In the genomic region with DNA sequence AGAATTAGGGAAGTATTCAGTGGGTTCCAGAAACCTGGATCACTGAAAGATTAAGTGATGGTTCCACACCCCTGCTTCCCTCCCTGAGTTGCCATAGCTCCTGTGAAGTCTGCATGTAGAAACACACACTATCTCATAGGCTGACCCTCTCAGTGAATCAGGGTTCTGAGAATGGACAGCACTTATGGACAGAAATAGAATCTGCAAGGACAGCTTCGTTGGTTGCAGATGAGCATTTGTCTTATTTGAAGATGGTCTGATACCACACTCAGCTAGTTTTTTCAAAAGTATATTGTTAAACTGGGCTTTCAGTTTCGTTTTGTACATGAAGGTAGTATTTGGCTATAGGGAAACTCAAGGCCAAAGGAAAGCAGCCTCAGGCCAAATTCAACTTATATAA, we compare ENCODE assay signal across 11 mouse cellular contexts. TPM values are rescaled to one million over a fixed set of nuclear protein-coding genes. Genes with fewer than 3 reads are reported as not detected.
DNase-seq lines count a peak whose midpoint lies in the region; ATAC-seq and TF ChIP-seq lines count a peak whose summit lies in the region.
"Had no signal": no experiment of that assay in that cellular context is flagged by ENCODE, and none has a peak within 500 bp of the region (broad histone marks: within the 10 kb centered on the region; RNA-seq: fewer than 3 reads in every experiment).

No protein-coding gene starts in this region.

- no peaks in the 10 kb centered on the region for H3K9me3 ChIP-seq in forebrain, embryonic 14.5 days (replicated peaks; ENCODE audit: control insufficient read depth, low read length)
- no peaks in the 10 kb centered on the region for H3K9me3 ChIP-seq in forebrain, embryonic 12.5 days
- no peaks in the 10 kb centered on the region for H3K9me3 ChIP-seq in lung, embryonic 16.5 days (ENCODE audit: control insufficient read depth, low read length)
- no peaks in the 10 kb centered on the region for H3K9me3 ChIP-seq in lung, postnatal 0 days (ENCODE audit: low read length)
- H3K9me3 ChIP-seq in embryonic facial prominence, embryonic 10.5 days, result no peaks in the 10 kb centered on the region
- no peaks in the 10 kb centered on the region for H3K9me3 ChIP-seq in midbrain, embryonic 16.5 days (replicated peaks; ENCODE audit: control insufficient read depth, low read length, poor library complexity, severe bottlenecking)

- H3K36me3 ChIP-seq in forebrain, embryonic 14.5 days (ENCODE audit: control insufficient read depth, insufficient read depth, low read length), result peaks cover 10% of the 10 kb centered on the region
- H3K36me3 ChIP-seq in forebrain, embryonic 12.5 days (replicated peaks), result peaks cover 8% of the 10 kb centered on the region; the same call in 1 of the 2 replicates
- H3K36me3 ChIP-seq in lung, embryonic 16.5 days (ENCODE audit: control insufficient read depth, insufficient read depth, low read length), result no peaks in the 10 kb centered on the region
- no peaks in the 10 kb centered on the region; the same call in 1 of the 2 replicates for H3K36me3 ChIP-seq in lung, postnatal 0 days (ENCODE audit: insufficient read depth, low read length)
- peaks cover 11% of the 10 kb centered on the region for H3K36me3 ChIP-seq in embryonic facial prominence, embryonic 10.5 days (replicated peaks)
- no peaks in the 10 kb centered on the region for H3K36me3 ChIP-seq in midbrain, embryonic 16.5 days (ENCODE audit: control insufficient read depth, insufficient read depth, low read length)

- H3K4me3 ChIP-seq in forebrain, embryonic 14.5 days (ENCODE audit: low read depth, low read length), result no peak overlapping the region
- no peak overlapping the region for H3K4me3 ChIP-seq in forebrain, embryonic 12.5 days (replicated peaks)
- H3K4me3 ChIP-seq in lung, embryonic 16.5 days (ENCODE audit: low read length), result peak overlapping the region; percentile 10; the same call in 1 of the 2 replicates
- H3K4me3 ChIP-seq in lung, postnatal 0 days (ENCODE audit: low read depth, low read length), result no peak overlapping the region
- H3K4me3 ChIP-seq in embryonic facial prominence, embryonic 10.5 days, result peak overlapping the region; percentile 95
- H3K4me3 ChIP-seq in midbrain, embryonic 16.5 days (ENCODE audit: low read depth, low read length), result no peak overlapping the region
- no peak overlapping the region for H3K4me3 ChIP-seq in layer of hippocampus, adult 2 months

- 87% methylated on average over 2 of the region's 2 CpGs for WGBS in forebrain, embryonic 14.5 days
- WGBS in forebrain, embryonic 12.5 days, result 78% methylated on average over 2 of the region's 2 CpGs
- WGBS in lung, embryonic 16.5 days, result 70% methylated on average over 2 of the region's 2 CpGs
- 62% methylated on average over 2 of the region's 2 CpGs for WGBS in lung, postnatal 0 days
- 88% methylated on average over 2 of the region's 2 CpGs for WGBS in embryonic facial prominence, embryonic 10.5 days
- WGBS in midbrain, embryonic 16.5 days, result 79% methylated on average over 2 of the region's 2 CpGs

- H3K4me2 ChIP-seq in forebrain, embryonic 14.5 days (ENCODE audit: low read length), result peak overlapping the region; percentile 64
- H3K4me2 ChIP-seq in forebrain, embryonic 12.5 days, result no peak overlapping the region; the same call in 1 of the 2 replicates
- H3K4me2 ChIP-seq in lung, embryonic 16.5 days (ENCODE audit: low read depth, low read length), result peak overlapping the region; percentile 27; the same call in 1 of the 2 replicates
- H3K4me2 ChIP-seq in lung, postnatal 0 days (replicated peaks; ENCODE audit: low read depth, low read length), result no peak overlapping the region; the same call in 1 of the 2 replicates
- H3K4me2 ChIP-seq in midbrain, embryonic 16.5 days (ENCODE audit: low read length), result no peak overlapping the region

- H3K27ac ChIP-seq in forebrain, embryonic 14.5 days (ENCODE audit: low read depth, low read length), result no peak overlapping the region
- H3K27ac ChIP-seq in forebrain, embryonic 12.5 days, result no peak overlapping the region
- no peak overlapping the region for H3K27ac ChIP-seq in lung, embryonic 16.5 days (ENCODE audit: low read length)
- H3K27ac ChIP-seq in lung, postnatal 0 days (ENCODE audit: low read length), result no peak overlapping the region
- no peak overlapping the region for H3K27ac ChIP-seq in embryonic facial prominence, embryonic 10.5 days (replicated peaks)
- no peak overlapping the region for H3K27ac ChIP-seq in midbrain, embryonic 16.5 days (ENCODE audit: low read length)
- H3K27ac ChIP-seq in layer of hippocampus, adult 2 months, result no peak overlapping the region

- H3K4me1 ChIP-seq in forebrain, embryonic 14.5 days (ENCODE audit: control insufficient read depth, insufficient read depth, low read length), result peaks cover 5% of the 10 kb centered on the region; the same call in 1 of the 2 replicates
- peaks cover 7% of the 10 kb centered on the region; the same call in 1 of the 2 replicates for H3K4me1 ChIP-seq in forebrain, embryonic 12.5 days
- H3K4me1 ChIP-seq in lung, embryonic 16.5 days (replicated peaks; ENCODE audit: control insufficient read depth, insufficient read depth, low read length), result peaks cover 4% of the 10 kb centered on the region
- H3K4me1 ChIP-seq in lung, postnatal 0 days (ENCODE audit: insufficient read depth, low read depth, low read length), result no peaks in the 10 kb centered on the region
- H3K4me1 ChIP-seq in embryonic facial prominence, embryonic 10.5 days, result peaks cover 9% of the 10 kb centered on the region
- peaks cover 3% of the 10 kb centered on the region for H3K4me1 ChIP-seq in midbrain, embryonic 16.5 days (ENCODE audit: control insufficient read depth, insufficient read depth, low read length)

- H3K9ac ChIP-seq in forebrain, embryonic 14.5 days (ENCODE audit: low read length), result no peak overlapping the region
- no peak overlapping the region for H3K9ac ChIP-seq in forebrain, embryonic 12.5 days
- H3K9ac ChIP-seq in lung, embryonic 16.5 days (ENCODE audit: low read length), result no peak overlapping the region
- no peak overlapping the region for H3K9ac ChIP-seq in lung, postnatal 0 days (replicated peaks; ENCODE audit: low read depth)
- H3K9ac ChIP-seq in midbrain, embryonic 16.5 days (ENCODE audit: low read depth, low read length), result peak overlapping the region; percentile 7; the same call in 1 of the 2 replicates

- no peak for TF ChIP-seq CTCF in lung, postnatal 0 days (IDR thresholded peaks at IDR 0.05)
- no peak for TF ChIP-seq CTCF in layer of hippocampus, adult 2 months (conservative IDR thresholded peaks at IDR 0.05)

- no peaks in the 10 kb centered on the region for H3K27me3 ChIP-seq in forebrain, embryonic 14.5 days (replicated peaks; ENCODE audit: control insufficient read depth, insufficient read depth, low read length)
- no peaks in the 10 kb centered on the region for H3K27me3 ChIP-seq in forebrain, embryonic 12.5 days
- H3K27me3 ChIP-seq in lung, embryonic 16.5 days (ENCODE audit: control insufficient read depth, insufficient read depth, low read depth, low read length), result no peaks in the 10 kb centered on the region
- H3K27me3 ChIP-seq in lung, postnatal 0 days (replicated peaks; ENCODE audit: insufficient read depth, low read length), result no peaks in the 10 kb centered on the region
- H3K27me3 ChIP-seq in embryonic facial prominence, embryonic 10.5 days (replicated peaks; ENCODE audit: low read depth, poor library complexity, severe bottlenecking), result no peaks in the 10 kb centered on the region
- H3K27me3 ChIP-seq in midbrain, embryonic 16.5 days (ENCODE audit: control insufficient read depth, insufficient read depth, low read depth, low read length), result no peaks in the 10 kb centered on the region

- TF ChIP-seq EP300 in lung, postnatal 0 days (IDR thresholded peaks at IDR 0.05), result no peak

- ATAC-seq in forebrain, embryonic 14.5 days, result no peak
- no peak for ATAC-seq in forebrain, embryonic 12.5 days (ENCODE audit: low FRiP score)
- ATAC-seq in lung, embryonic 16.5 days (ENCODE audit: low read depth), result no peak
- no peak for ATAC-seq in lung, postnatal 0 days
- ATAC-seq in midbrain, embryonic 16.5 days, result no peak

- no peak for DNase-seq in forebrain, embryonic 14.5 days (ENCODE audit: low spot score)
- DNase-seq in lung, postnatal 0 days (ENCODE audit: low spot score), result no peak
- no peak for DNase-seq in embryonic facial prominence, embryonic 10.5 days (ENCODE audit: low spot score)
- DNase-seq in layer of hippocampus, adult 2 months (ENCODE audit: low spot score in 2 of 2), result no peak
- DNase-seq in thymus, adult 18-20 months, result no peak
- DNase-seq: cerebellum, adult 11-12 months had no signal

RNA-seq across cellular contexts. Expression of a gene that starts 1.2 kb away (rescaled TPM):
- 14.5 and 14.9 TPM in 2 replicates for polyA plus RNA-seq in forebrain, embryonic 14.5 days (2014; fragmentation: Nextera tagmentation; extraction: Ambion mirVana)
- polyA plus RNA-seq in forebrain, embryonic 12.5 days (2016; fragmentation: Nextera tagmentation; extraction: Ambion mirVana), result 37.1 and 38.2 TPM in 2 replicates
- 23.7 and 26.2 TPM in 2 replicates for polyA plus RNA-seq in lung, embryonic 16.5 days (2015; fragmentation: Nextera tagmentation; extraction: Ambion mirVana)
- polyA plus RNA-seq in lung, postnatal 0 days (2015; fragmentation: Nextera tagmentation; extraction: Ambion mirVana), result 20.1 and 21.3 TPM in 2 replicates
- 28.5 and 30.4 TPM in 2 replicates for polyA plus RNA-seq in embryonic facial prominence, embryonic 10.5 days (2016; fragmentation: Nextera tagmentation; extraction: Ambion mirVana)
- 10.6 TPM in 2 replicates for polyA plus RNA-seq in midbrain, embryonic 16.5 days (2015; fragmentation: Nextera tagmentation; extraction: Ambion mirVana)
- 10 to 100 TPM in 1 of 2 experiments, 1 to 10 TPM in 1; 9.2 to 12.9 TPM for total RNA-seq in layer of hippocampus, adult 2 months (2021)

RNA-seq across cellular contexts. Expression of a gene that starts 9.2 kb away (rescaled TPM):
- polyA plus RNA-seq in forebrain, embryonic 14.5 days (2014; fragmentation: Nextera tagmentation; extraction: Ambion mirVana), result 0.12 and 0.27 TPM in 2 replicates
- polyA plus RNA-seq in forebrain, embryonic 12.5 days (2016; fragmentation: Nextera tagmentation; extraction: Ambion mirVana), result 0.22 and 0.98 TPM in 2 replicates
- 0.65 and 1.2 TPM in 2 replicates for polyA plus RNA-seq in lung, embryonic 16.5 days (2015; fragmentation: Nextera tagmentation; extraction: Ambion mirVana)
- 1.4 and 3.0 TPM in 2 replicates for polyA plus RNA-seq in lung, postnatal 0 days (2015; fragmentation: Nextera tagmentation; extraction: Ambion mirVana)
- polyA plus RNA-seq in embryonic facial prominence, embryonic 10.5 days (2016; fragmentation: Nextera tagmentation; extraction: Ambion mirVana), result 0.15 TPM in 1 of 2 replicates, not detected in the other
- polyA plus RNA-seq in midbrain, embryonic 16.5 days (2015; fragmentation: Nextera tagmentation; extraction: Ambion mirVana), result 0.41 and 0.80 TPM in 2 replicates
- total RNA-seq in layer of hippocampus, adult 2 months (2021), result under 1 TPM; 0.44 to 0.61 TPM

RNA-seq across cellular contexts. Expression of a gene that starts 49.3 kb away (rescaled TPM):
- 0.69 and 1.1 TPM in 2 replicates for polyA plus RNA-seq in forebrain, embryonic 14.5 days (2014; fragmentation: Nextera tagmentation; extraction: Ambion mirVana)
- 0.45 and 1.2 TPM in 2 replicates for polyA plus RNA-seq in forebrain, embryonic 12.5 days (2016; fragmentation: Nextera tagmentation; extraction: Ambion mirVana)
- 2.4 and 4.2 TPM in 2 replicates for polyA plus RNA-seq in lung, embryonic 16.5 days (2015; fragmentation: Nextera tagmentation; extraction: Ambion mirVana)
- polyA plus RNA-seq in lung, postnatal 0 days (2015; fragmentation: Nextera tagmentation; extraction: Ambion mirVana), result 149 and 172 TPM in 2 replicates
- polyA plus RNA-seq in embryonic facial prominence, embryonic 10.5 days (2016; fragmentation: Nextera tagmentation; extraction: Ambion mirVana), result 0.10 and 0.17 TPM in 2 replicates
- 1.1 TPM in 2 replicates for polyA plus RNA-seq in midbrain, embryonic 16.5 days (2015; fragmentation: Nextera tagmentation; extraction: Ambion mirVana)
- total RNA-seq in layer of hippocampus, adult 2 months (2021), result not detected
- total RNA-seq: adrenal gland, adult 18-20 months; heart, adult 8-10 months had no signal

Comparison
In these comparisons a context has a peak if more than half of its experiments do, and no peak if none do; other contexts are left out.
1. H3K4me2 ChIP-seq: peak in forebrain, embryonic 14.5 days (single experiment) and lung, embryonic 16.5 days (single experiment); none in forebrain, embryonic 12.5 days (single experiment), lung, postnatal 0 days (single experiment) and midbrain, embryonic 16.5 days (single experiment).
2. H3K4me3 ChIP-seq: peak in lung, embryonic 16.5 days (single experiment) and embryonic facial prominence, embryonic 10.5 days (single experiment); none in forebrain, embryonic 14.5 days (single experiment), forebrain, embryonic 12.5 days (single experiment), lung, postnatal 0 days (single experiment), midbrain, embryonic 16.5 days (single experiment) and layer of hippocampus, adult 2 months (single experiment).
3. RNA of a gene that starts 49.3 kb away (polyA plus RNA-seq): 149 to 172 TPM in lung, postnatal 0 days; 2.4 to 4.2 TPM in lung, embryonic 16.5 days, 1.1 TPM in midbrain, embryonic 16.5 days, 0.69 to 1.1 TPM in forebrain, embryonic 14.5 days, 0.45 to 1.2 TPM in forebrain, embryonic 12.5 days and 0.10 to 0.17 TPM in embryonic facial prominence, embryonic 10.5 days; every median in the first group is over 10 times any median in the second.